Mouse (Mus musculus) left cerebral cortex, adult 8-10 months (tissue): ENCODE results near the gene Igsf10. TPM values are rescaled to one million over a fixed set of nuclear protein-coding genes. Genes with fewer than 3 reads are reported as not detected.
"Not testable (repeated sequence)": the region's sequence is repeated elsewhere in the genome, so short reads cannot be mapped to it uniquely, and the experiment has no call there.

Experiments used
- DNase-seq, 2 experiments: peaks; one replicate each; pipeline ENCODE4 v3.0.0; 2022; ENCODE audit warnings: low spot score in 2 of 2
- total RNA-seq, 4 experiments: library from RNA; stranded (reverse); gene quantifications; 2 replicates each; pipeline ENCODE4 v1.2.4; 2022

Gene Igsf10
- 1 to 10 TPM; 1.8 to 2.8 (median 2.7) TPM for total RNA-seq

DNA sequence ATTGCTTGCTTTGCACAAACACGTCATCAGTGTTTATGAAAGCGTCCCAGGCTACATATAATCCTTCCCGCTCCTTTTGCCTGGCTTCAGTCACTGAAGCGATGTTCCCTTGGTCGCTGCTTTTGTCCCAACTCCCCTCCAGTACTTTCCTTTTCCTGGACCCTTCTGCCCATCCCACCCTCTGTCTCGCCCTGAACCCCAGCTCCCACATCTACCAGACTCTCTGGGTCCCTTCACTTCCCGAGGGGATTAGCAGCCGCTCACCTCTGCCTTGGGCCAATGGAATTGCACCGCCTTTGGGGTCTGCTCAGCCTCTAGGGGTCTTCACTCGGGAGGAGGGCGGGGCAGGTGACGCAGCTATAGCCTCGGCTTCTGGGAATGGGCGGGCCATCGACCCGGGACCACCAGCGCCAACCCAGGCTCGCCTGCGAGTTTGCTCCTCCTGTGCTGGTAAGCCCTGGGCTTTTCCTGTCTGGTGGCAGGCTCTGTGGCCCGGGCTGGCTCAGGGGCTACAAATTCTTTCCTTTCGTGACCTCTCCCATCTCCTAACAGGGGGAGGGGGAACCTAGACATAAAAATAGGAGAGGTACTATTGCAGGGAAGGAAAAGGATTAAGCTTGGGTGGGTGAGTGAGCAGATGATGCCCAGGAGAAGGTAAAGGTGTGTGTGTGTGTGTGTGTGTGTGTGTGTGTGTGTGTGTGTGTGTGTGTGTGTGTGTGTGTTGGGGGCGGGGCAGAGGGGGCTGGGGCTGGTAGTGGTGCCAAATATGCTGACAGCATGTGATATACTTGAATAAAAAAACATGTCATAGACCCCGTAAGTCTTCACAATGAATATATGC is at the start of gene Igsf10:
Gene Igsf10 (minus strand): TSS at position 330 of the 841 bp plus-strand sequence.
- DNase-seq, result peak in 1 of 2 experiments; percentile 11

DNA sequence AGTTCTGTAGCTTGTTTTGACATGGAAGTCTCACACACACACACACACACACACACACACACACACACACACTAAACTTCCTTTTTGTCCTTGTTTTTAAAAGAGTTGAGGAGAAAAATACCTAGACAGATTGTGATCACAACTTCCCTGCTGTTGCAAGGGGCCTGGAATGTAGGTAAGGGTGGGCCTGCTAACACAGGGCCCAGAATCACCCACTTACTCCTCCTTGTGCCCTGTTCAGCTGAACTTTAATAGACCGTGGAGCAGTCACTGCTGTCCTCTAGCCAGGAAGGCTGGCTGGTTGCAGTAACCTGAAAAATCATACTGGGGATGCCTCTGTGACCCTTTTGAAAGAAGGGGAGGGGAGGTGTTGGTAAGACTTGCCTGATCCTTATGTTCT is 41.4 kb upstream of the Igsf10 start:
- no peak for DNase-seq

DNA sequence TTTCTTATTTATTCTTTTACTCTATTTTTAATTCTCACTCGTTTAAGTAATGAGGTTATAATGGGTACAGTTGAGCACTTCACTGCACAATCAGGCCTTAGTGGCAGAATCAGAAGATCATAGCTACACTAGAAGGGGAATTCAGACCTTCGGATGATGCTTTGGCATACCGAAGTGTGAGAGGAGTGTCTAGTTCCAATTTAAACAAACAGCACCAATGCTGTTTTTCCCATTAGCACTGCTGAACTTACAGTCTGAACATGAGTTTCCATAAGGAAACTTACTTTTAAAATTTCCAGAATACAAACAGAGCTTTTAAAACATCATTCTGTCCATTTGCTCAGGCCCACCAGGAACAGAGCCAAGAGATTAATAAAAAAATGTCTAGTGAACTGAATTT is 40.8 kb upstream of the Igsf10 start:
- DNase-seq, result no peak

DNA sequence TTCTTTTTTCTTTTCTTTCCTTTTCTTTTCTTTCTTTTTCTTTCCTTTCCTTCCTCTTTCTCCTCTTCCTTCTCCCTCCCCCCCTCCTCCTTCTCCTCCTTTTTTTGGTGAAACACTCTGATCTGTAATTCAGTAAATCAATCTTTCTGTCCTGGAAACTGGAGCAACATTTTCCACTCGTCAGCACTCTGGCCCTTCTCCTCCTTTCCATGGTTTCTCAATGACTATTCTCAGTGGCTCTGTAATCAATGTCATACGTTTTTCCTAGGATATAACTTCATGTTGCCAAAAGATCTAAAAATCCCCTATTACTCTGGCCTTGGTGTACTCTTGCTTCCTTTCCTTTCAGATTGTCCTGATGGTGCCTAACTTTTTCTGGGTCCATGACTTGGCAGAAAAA is 40.1 kb upstream of the Igsf10 start:
- DNase-seq, result no peak

DNA sequence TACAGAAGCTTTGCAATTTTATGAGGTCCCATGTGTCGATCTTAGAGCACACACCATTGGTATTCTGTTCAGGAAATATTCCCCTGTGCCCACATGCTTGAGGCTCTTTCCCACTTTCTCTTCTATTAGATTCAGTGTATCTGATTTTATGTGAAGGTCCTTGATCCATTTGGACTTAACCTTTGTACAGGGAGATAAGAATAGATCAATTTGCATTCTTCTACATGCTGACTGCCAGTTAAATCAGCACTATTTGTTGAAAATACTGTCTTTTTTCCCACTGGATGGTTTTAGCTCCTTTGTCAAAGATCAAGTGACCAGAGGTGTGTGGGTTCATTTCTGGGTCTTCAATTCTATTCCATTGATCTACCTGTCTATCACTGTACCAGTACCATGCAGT is 34.6 kb upstream of the Igsf10 start:
- not testable (repeated sequence) for DNase-seq

DNA sequence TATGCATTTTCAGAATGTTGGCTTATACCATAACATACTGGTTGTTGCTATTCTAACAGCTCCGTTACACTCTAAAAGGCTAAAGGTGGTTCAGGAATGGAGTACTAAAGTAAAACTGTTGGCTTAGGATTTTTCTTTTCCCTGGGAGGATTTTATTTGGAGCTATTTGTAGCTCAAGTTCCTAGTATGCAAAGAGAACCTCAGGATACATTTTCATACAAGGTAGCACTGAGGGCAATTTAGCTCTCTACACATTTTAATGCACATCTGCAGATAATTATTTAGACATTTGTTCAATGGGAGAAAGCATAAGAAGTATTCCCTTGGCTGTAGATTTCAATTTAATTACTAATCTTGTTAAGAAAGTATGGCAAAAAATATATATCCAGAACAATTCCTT is 17.7 kb upstream of the Igsf10 start:
- no peak for DNase-seq

DNA sequence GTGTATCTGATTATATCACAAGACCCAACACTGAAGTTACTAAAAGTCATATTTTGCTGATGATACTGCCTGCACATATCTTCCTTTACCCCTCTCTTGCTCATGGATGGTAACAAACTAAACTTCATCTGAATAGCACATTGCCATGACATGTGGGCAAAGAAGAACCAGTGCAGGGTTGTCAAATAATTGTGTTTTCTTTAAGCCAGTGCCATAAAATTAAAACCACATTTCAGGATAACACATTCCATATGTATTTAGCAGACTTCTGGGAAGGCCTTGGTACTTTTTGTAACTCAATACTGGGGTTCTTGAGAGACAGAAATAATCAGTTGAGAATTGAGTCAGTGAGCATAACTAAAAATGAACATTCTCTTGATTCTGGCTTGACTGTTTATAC is 15.9 kb upstream of the Igsf10 start:
- no peak for DNase-seq

DNA sequence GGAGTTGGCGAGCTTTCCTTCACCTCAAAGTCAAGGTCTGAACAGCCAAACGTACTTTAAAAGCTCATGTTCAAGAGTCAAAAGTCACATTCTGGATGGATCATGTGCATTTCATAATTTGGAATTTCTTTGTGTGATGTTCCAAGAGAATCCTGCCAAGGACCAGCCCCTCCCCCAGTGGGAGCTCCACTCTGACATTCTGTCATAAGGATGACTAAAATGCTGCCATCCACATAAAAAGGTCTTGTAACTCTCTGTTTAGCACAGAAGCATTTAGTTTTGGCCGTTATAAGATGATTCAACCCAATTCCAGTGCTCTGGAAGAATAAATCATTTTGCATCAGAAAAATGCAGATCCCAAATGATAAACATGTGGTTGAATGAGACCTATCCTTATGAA is 10.0 kb upstream of the Igsf10 start:
- no peak for DNase-seq

DNA sequence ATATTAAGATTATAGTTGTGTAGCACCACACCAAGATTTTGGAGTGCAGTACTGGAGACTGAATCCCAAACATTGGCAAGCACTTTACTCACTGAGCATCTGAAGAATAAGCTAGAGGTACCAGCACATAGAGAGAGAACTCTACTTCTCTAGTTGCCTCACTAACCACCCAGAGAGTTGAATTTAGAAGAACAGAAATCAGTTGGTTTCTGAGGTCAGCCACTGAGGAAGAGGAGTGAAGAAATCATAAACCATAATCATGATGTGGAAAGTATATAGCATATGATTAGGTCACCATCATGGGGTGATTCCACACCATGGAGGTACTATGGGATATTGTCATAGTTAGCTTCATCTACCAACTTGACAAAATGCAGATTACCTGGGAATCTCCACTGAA is 7.6 kb upstream of the Igsf10 start:
- no peak for DNase-seq

DNA sequence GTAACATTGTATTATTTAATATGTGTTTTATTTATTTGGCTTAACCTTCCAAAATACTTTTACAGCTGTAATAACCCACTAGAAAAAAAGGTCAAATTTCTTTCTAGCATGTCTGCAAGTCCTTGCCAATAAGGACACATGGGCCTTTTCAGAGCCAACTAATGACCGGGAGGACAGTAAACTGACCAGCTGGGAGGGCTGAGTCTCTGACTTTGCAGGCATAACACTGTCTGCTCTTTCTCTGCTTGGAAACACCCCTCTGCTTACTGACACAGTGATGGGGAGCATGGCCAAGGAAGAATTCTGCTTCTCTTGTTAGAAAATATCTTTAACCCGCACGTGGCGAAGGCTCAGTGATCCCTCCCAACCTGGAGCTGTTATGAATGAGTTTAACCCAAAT is 1.2 kb downstream of the Igsf10 start:
- no peak for DNase-seq

DNA sequence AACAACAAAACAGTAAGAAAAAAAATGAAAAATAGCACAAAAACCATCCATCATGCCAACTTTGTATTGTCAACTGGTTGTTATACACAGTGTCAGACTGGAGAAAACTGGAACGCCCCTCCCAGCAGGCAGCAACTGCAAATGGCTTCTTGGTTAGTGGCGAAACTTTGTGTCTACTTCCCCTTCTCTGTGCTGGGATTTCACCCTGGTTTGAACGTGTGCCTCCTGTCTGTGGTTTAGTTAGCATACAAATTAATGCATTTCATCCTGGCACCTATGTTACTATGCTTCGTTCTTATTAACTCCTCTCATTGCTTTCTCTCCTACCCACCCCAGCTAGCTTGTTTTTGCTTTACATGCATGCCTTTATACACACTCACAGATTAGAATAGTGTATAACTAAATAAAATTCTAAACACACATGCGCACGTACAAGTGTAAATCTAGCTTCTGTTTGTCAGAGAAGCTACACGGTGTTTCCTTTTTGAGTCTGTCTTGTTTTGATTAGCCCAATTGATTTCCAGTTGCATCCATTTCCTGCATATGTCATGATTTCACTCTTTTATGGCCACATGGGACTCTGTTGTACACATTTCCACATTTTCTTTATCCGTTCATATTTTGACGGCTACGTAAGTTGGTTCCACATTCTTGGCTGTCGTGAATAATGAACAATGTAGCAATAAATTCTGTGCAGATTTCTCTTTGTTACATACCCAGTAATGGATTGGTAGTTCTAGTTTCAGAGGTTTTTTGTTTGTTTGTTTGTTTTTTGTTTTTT is 2.4 kb downstream of the Igsf10 start:
- no peak for DNase-seq

DNA sequence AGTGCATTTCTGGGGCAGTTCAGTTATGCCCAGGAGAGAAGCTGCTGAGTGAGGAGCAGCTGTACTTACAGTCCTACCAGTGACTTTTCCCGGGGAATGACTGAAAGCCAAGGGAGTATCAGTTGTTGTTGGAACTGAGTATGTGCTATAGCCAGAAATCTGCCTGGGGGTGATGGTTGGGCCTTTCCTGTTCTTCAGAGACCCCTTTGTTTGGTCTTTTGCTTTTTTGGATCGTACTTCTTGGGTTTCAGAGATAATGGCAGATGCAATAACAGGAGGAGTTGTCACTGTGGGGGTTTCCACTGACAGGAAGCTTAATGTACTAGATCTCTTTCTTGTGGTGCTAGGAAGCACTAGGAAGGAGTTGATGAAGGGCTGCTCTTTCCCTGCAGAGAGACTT is 15.7 kb downstream of the Igsf10 start:
- no peak for DNase-seq

DNA sequence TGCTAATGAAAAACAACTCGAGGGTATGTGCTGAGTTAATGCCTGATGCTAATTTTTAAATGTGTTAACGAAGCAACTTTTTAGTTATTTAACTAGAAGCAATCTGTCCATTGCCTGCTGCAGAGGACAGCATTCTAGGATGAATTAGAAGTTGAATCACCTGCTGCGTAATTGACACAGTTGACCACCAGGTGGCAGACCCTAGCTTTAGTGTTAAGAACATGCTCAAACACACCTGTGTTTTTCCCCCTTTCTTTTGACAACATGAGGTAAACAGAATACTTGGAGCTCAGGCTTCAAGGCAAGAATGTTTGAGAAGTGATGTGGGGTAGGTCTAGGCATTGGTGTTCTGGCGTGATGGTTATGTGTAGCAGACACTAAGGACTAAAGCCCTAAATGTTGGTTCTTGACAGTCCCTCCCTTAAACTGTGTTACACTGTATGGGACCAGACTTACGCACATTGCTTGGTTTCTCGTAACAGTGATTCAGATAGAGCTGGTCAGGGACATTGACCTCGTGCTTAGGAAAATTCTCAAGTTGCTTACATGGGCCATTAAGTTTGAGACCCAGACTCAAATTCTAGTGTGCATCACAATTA is 22.8 kb downstream of the Igsf10 start:
- peak in 1 of 2 experiments; percentile 30 for DNase-seq

DNA sequence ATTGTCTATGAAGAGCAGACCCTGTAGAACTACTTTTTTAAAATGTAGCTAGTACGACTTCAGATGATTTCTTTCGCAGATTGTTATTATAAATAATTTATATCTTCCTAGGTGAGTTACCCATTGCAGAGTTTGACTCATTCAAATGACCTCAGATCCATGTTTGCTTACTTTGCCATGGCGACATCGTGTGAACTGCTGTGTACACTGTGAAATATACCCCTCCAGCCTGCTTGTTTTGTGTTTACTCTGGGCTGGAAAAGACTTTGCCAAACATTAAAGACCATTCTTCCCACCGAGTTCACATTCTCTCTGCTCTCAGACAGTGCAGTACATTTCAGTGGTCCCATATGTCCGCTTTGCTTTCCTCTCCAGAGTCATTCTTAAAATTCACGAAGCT is 28.1 kb downstream of the Igsf10 start:
- DNase-seq, result no peak

DNA sequence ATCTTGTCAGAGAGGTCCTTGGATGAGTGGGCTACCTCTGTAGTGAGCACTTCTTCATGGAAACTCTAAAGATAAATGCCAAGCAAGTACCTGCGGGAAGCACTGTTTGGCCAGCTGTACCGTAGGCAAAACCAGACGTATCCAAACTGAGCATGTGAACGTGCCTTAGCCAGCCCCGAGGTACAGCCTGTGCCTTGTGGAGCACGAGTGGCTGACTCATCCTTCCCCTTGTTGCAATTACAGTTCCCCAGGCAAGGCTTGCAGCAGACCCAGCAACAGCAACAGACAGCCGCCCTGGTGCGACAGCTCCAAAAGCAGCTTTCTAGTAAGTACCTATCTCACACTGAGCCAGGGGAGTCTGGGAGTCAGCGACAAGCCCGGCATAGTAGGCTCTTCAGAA is 31.6 kb downstream of the Igsf10 start:
- peak; percentile 33 to 70 for DNase-seq

DNA sequence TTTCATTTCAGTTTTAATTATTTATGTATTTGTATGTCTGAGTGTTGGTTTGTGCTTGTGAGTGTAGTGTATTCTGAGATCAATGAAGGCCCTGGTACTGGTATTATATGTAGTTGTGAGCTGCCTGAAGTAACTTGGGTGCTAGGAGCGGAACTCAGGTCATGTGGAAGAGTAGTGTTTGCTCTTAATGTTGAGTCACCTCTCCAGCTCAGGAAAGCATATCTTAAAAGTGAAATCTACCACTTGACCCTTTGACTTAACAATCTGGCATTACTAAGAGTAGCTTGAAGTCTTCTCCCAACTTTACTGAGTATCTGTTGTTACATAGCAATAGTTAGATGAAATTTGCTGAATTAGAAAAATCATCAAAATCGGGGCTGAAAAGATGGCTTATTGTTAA is 38.7 kb downstream of the Igsf10 start:
- no peak for DNase-seq

DNA sequence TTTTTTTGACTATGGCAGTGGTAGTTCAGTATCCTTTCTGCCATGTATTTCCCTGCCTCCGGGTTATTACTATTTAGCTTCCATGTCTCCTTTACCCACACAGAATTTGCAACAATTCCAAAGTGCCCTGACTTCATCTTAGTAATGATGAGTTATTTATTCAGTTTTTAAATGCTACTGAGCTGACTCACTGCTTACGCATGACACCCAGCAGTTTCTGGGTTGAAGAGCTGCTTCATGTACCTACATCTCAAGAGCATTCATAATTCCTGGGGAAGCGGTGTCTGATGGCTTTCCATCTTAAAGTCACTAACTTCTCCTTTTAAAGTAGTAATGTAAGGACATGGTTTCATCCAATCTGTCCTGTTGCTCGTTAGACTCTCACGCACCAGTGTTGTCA is 39.2 kb downstream of the Igsf10 start:
- no peak for DNase-seq

DNA sequence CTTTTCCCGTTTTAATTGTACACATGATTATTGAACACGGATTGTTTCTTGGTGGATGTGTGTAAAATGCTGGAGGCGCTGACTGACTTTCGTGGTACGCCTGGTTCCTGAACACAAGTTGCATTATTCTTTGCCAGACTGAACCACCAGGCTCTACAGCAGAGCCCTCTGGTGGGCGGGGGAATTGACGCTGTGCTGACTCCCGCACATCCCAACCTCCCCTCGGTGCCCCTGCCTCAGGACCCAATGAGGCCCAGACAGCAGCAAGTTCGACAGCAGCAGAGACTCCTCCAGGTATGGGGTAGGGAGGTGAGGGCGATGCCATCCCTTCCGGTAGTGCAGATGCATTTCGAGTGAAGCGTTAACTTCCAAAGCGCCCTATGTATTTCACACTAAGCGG is 46.5 kb downstream of the Igsf10 start:
- DNase-seq, result no peak

DNA sequence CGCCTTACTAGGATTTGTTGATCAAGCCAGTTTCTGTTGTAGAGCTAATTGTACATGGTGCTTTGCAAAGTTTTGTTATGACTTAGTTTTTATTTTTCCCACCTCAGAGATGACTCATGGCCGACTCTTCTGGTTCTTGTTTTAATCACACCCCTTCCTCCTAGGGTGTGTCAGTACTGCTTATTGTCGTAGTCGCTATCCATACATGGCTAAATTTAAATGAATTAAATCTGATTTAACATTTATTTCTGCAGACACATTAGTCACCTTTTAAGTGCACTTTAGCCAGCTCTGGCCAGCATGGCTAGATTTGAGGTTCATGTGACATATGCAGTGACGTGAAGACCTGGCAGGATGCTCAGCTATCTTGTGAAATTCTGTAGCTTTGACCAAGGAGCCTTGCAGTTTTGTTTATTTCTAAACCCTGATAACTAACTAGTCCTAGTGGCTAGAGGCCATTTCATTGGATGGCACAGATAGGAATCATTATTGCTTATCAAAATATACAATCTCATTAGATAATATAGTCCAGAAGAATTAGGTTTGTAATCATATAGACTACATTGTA is 47.5 kb downstream of the Igsf10 start:
- no peak for DNase-seq

DNA sequence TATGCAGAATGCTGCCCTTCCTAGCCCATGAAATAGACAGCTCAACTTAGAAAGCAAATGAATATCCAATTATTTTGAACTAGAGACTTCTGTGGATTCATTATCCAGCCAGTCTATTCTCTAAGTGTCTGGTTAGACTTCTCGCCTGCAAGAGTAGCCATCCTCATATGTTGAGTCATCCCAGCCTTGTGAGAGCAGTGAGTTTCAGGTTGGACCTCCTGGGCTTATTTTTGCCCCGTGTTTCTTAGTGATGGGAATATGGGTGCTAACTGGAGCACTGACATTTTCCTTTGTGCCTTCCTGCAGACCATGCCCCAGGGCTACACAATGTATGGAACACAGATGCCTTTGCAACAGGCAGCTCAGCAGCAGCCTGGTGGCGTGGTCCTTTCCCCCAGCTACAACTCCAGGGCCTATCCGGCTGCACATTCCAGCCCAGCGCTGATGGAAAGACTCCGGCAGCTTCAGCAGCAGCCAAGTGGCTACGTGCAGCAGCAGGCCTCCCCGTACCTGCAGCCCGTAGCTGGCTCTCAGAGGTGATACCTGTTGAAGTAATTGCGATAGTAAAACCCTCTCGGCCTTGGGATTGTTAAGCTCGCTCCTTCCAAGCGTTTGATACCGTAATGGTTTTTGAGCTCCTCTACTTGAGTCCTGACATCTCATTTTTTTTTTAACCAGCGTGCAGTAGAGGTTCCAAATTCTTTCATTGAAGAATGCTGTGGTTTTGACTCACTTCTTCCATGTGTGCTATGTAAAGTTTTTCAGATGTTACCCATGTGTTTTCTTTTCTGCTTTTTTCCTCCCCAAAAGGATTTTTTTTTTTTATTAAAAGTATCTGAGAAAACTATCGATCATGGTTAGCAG is 48.3 kb downstream of the Igsf10 start:
- no peak for DNase-seq
